Mouse (Mus musculus): ENCODE results near the gene Kansl2.
"Not testable (repeated sequence)": the region's sequence is repeated elsewhere in the genome, so short reads cannot be mapped to it uniquely, and the experiment has no call there.

The Kansl2 gene

GRCm38 (mm10) chr15:98536828-98537510 lies 2.9 kb upstream of the Kansl2 start:
- no peak for DNase-seq (ENCODE audit: low spot score)

GRCm38 (mm10) chr15:98535921-98536320 lies 1.9 kb upstream of the Kansl2 start:
- DNase-seq (ENCODE audit: low spot score) = no peak

GRCm38 (mm10) chr15:98533035-98533531 lies 981 bp downstream of the Kansl2 start:
- DNase-seq (ENCODE audit: low spot score) = no peak

- no peak for DNase-seq (ENCODE audit: low spot score)
Observed at GRCm38 (mm10) chr15:98532281-98532680, 1.8 kb downstream of the Kansl2 start.

GRCm38 (mm10) chr15:98528066-98528563 lies 5.9 kb downstream of the Kansl2 start:
- DNase-seq (ENCODE audit: low spot score) = no peak

GRCm38 (mm10) chr15:98527056-98527771 lies 6.8 kb downstream of the Kansl2 start:
- no peak for DNase-seq (ENCODE audit: low spot score)

GRCm38 (mm10) chr15:98526057-98526456 lies 8.0 kb downstream of the Kansl2 start:
- DNase-seq (ENCODE audit: low spot score) = no peak

GRCm38 (mm10) chr15:98521245-98521644 lies 12.8 kb downstream of the Kansl2 start:
- DNase-seq (ENCODE audit: low spot score) = no peak

GRCm38 (mm10) chr15:98517380-98518355 lies 16.4 kb downstream of the Kansl2 start:
- no peak for DNase-seq (ENCODE audit: low spot score)

- not testable (repeated sequence) for DNase-seq (ENCODE audit: low spot score)
Observed at GRCm38 (mm10) chr15:98514845-98515244, 19.2 kb downstream of the Kansl2 start.

- DNase-seq (ENCODE audit: low spot score) = no peak
Observed at GRCm38 (mm10) chr15:98514146-98514545, 19.9 kb downstream of the Kansl2 start.

GRCm38 (mm10) chr15:98513676-98514075 lies 20.4 kb downstream of the Kansl2 start:
- DNase-seq (ENCODE audit: low spot score) = not testable (repeated sequence)

- DNase-seq (ENCODE audit: low spot score) = no peak
Observed at GRCm38 (mm10) chr15:98512799-98513321, 21.2 kb downstream of the Kansl2 start.

GRCm38 (mm10) chr15:98512232-98512631 lies 21.8 kb downstream of the Kansl2 start:
- no peak for DNase-seq (ENCODE audit: low spot score)

GRCm38 (mm10) chr15:98511386-98511928 lies 22.6 kb downstream of the Kansl2 start:
- DNase-seq (ENCODE audit: low spot score) = no peak

GRCm38 (mm10) chr15:98510438-98511385 lies 23.4 kb downstream of the Kansl2 start:
- no peak for DNase-seq (ENCODE audit: low spot score)

- DNase-seq (ENCODE audit: low spot score) = no peak
Observed at GRCm38 (mm10) chr15:98509387-98509786, 24.7 kb downstream of the Kansl2 start.

GRCm38 (mm10) chr15:98507321-98507720 lies 26.7 kb downstream of the Kansl2 start:
- no peak for DNase-seq (ENCODE audit: low spot score)

GRCm38 (mm10) chr15:98506253-98506957 lies 27.7 kb downstream of the Kansl2 start:
- DNase-seq (ENCODE audit: low spot score) = no peak

GRCm38 (mm10) chr15:98504514-98504913 lies 29.6 kb downstream of the Kansl2 start:
- DNase-seq (ENCODE audit: low spot score) = no peak
